Mouse (Mus musculus) right cerebral cortex, postnatal 36 days (tissue): ENCODE data around the gene Cacna1h.
A peak's percentile ranks its signal among the peaks of the same experiment; 100 is the strongest.

Source experiments
- DNase-seq, 2 experiments: peaks; one replicate each; pipeline ENCODE4 v3.0.0; 2022; ENCODE audit warnings: low spot score in 2 of 2, mixed read lengths in 1 of 2

Cacna1h gene

GRCm38 (mm10) chr17:25445841-25446240 is 12.3 kb upstream of the Cacna1h start:
- no peak for DNase-seq

- DNase-seq, result no peak
Observed at GRCm38 (mm10) chr17:25445074-25445473, 11.5 kb upstream of the Cacna1h start.

GRCm38 (mm10) chr17:25442889-25443288 is 9.3 kb upstream of the Cacna1h start:
- DNase-seq, result no peak

GRCm38 (mm10) chr17:25441417-25441816 is 7.8 kb upstream of the Cacna1h start:
- DNase-seq, result no peak

- no peak for DNase-seq
Observed at GRCm38 (mm10) chr17:25433223-25433616, 363 bp downstream of the Cacna1h start.

GRCm38 (mm10) chr17:25432433-25433181 is 976 bp downstream of the Cacna1h start:
- DNase-seq, result no peak

GRCm38 (mm10) chr17:25430534-25430933 is 3.0 kb downstream of the Cacna1h start:
- DNase-seq, result no peak

- no peak for DNase-seq
Observed at GRCm38 (mm10) chr17:25429886-25430285, 3.7 kb downstream of the Cacna1h start.

- DNase-seq, result no peak
Observed at GRCm38 (mm10) chr17:25429240-25429639, 4.3 kb downstream of the Cacna1h start.

- no peak for DNase-seq
Observed at GRCm38 (mm10) chr17:25427441-25427840, 6.1 kb downstream of the Cacna1h start.

GRCm38 (mm10) chr17:25425996-25426395 is 7.6 kb downstream of the Cacna1h start:
- no peak for DNase-seq

- DNase-seq, result no peak
Observed at GRCm38 (mm10) chr17:25424526-25425080, 9.0 kb downstream of the Cacna1h start.

GRCm38 (mm10) chr17:25420998-25421397 is 12.6 kb downstream of the Cacna1h start:
- DNase-seq, result no peak

GRCm38 (mm10) chr17:25418926-25419325 is 14.7 kb downstream of the Cacna1h start:
- DNase-seq, result no peak

- no peak for DNase-seq
Observed at GRCm38 (mm10) chr17:25417990-25418389, 15.6 kb downstream of the Cacna1h start.

- no peak for DNase-seq
Observed at GRCm38 (mm10) chr17:25416219-25416618, 17.4 kb downstream of the Cacna1h start.

GRCm38 (mm10) chr17:25415421-25415913 is 18.1 kb downstream of the Cacna1h start:
- DNase-seq, result no peak

GRCm38 (mm10) chr17:25414917-25415316 is 18.7 kb downstream of the Cacna1h start:
- DNase-seq, result no peak

- DNase-seq, result no peak
Observed at GRCm38 (mm10) chr17:25414209-25414608, 19.4 kb downstream of the Cacna1h start.

GRCm38 (mm10) chr17:25411251-25411650 is 22.3 kb downstream of the Cacna1h start:
- peak in 1 of 2 experiments; percentile 48 for DNase-seq

GRCm38 (mm10) chr17:25410786-25411185 is 22.8 kb downstream of the Cacna1h start:
- DNase-seq, result no peak

- DNase-seq, result no peak
Observed at GRCm38 (mm10) chr17:25410180-25410579, 23.4 kb downstream of the Cacna1h start.

GRCm38 (mm10) chr17:25409621-25410020 is 24.0 kb downstream of the Cacna1h start:
- DNase-seq, result no peak
